Mouse (Mus musculus) intestine, embryonic 14.5 days (tissue): ENCODE data around the gene Zscan29. TPM values are rescaled to one million over a fixed set of nuclear protein-coding genes. Genes with fewer than 3 reads are reported as not detected.
A peak's percentile ranks its signal among the peaks of the same experiment; 100 is the strongest.

Experiments used
- ATAC-seq: fragments of 200-750 bp; cut with Nextera tagmentation; replicated peaks from 2 replicates; pipeline ENCODE4 v1.8.0; 2017; ENCODE audit warnings: low read depth, moderate number of reproducible peaks, moderate TSS enrichment, moderate library complexity; ENCODE audit not compliant: low FRiP score, low TSS enrichment
- DNase-seq: peaks from one replicate; pipeline ENCODE4 v3.0.0-alpha.2; 2018; ENCODE audit warnings: low spot score
- H3K27ac ChIP-seq: fragments of 300-500 bp; sonication (generic); 2 replicates; pipeline ENCODE4 v1.5.1; 2014; ENCODE audit warnings: low read depth, mild to moderate bottlenecking, control low read depth
- H3K27me3 ChIP-seq: fragments of 300-500 bp; sonication (generic); replicated peaks from 2 replicates; pipeline ENCODE4 v1.6.1; 2014; ENCODE audit warnings: low read length, control low read depth; ENCODE audit not compliant: control insufficient read depth, insufficient read depth
- H3K36me3 ChIP-seq: fragments of 300-500 bp; sonication (generic); 2 replicates; pipeline ENCODE4 v1.6.1; 2014; ENCODE audit warnings: low read length, control low read depth; ENCODE audit not compliant: control insufficient read depth, insufficient read depth
- H3K4me1 ChIP-seq: fragments of 300-500 bp; sonication (generic); replicated peaks from 2 replicates; pipeline ENCODE4 v1.6.1; 2014; ENCODE audit warnings: low read length, control low read depth, mixed read lengths; ENCODE audit not compliant: control insufficient read depth, insufficient read depth
- H3K4me2 ChIP-seq: fragments of 300-500 bp; sonication (generic); 2 replicates; pipeline ENCODE4 v1.6.1; 2014; ENCODE audit warnings: low read length
- H3K4me3 ChIP-seq: fragments of 300-500 bp; sonication (generic); 2 replicates; pipeline ENCODE4 v1.5.1; 2014; ENCODE audit warnings: low read depth, low read length, control low read depth, mixed read lengths
- H3K9ac ChIP-seq: fragments of 300-500 bp; sonication (generic); 2 replicates; pipeline ENCODE4 v1.6.1; 2014; ENCODE audit warnings: mild to moderate bottlenecking, low read length
- H3K9me3 ChIP-seq: fragments of 300-500 bp; sonication (generic); 2 replicates; pipeline ENCODE4 v1.6.1; 2016; ENCODE audit warnings: low read length, control low read depth; ENCODE audit not compliant: control insufficient read depth
- WGBS: fragments of 180-500 bp; shearing (Covaris S2); extraction: QIAGEN DNeasy Blood & Tissue Kit; methylation state at CpG from one replicate; pipeline ENCODE4 v1.1.7; 2014; 5-methylcytosine and 5-hydroxymethylcytosine counted together
- polyA plus RNA-seq: library from polyadenylated mRNA; unstranded; fragments of >200 nt; fragmentation: Nextera tagmentation; extraction: Ambion mirVana; gene quantifications from 2 replicates; pipeline ENCODE4 v1.2.1, GENCODE M21; 2014

Gene Zscan29
- polyA plus RNA-seq, 1 experiment from 2014 or later, result 8.7 TPM

DNA sequence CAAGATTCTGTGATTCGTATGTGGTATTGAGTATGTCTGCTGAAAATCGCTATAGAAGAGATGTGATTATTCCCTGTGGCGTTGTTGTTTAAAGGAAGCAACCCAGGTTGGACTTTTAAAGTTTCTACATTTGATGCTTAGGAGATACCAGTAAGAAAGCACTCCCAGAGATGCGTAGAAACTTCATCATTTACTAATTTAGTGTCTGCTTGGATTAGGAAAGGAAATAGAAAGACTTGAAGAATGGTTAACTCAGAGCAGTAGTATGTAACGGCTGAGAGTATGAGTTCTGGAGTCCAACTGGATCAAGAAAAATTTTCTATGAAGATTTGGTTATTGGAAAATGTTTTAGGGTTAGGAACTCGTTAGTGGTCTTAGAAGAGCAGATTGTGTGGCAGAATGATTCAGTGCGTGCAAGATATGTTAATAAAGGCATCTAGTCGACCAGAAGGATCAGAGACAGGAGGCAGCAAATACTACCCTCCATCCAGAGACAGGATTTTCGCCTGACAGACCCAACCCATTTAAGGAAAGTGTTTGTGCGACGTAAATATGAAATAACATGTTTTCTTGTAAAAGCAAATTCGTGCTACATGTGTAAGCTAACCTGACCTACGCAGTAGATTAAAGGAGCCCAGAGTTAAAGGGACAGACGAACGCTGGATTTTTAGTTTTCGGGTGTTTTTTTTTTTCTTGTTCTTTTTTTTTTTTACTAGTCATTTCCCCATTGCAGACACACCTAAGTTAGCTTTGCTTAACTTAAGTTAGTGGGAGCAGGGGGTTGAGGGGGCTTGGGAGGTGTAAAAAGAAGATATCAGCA is 29.5 kb downstream of the Zscan29 start:
- Histone ChIP-seq H3K4me3 (peak overlapping the region; percentile 72), H3K9ac (peak overlapping the region; percentile 89), H3K27ac (peak overlapping the region; percentile 99), H3K9me3 (peaks cover 6% of the 10 kb centered on the region; the same call in 1 of the 2 replicates), H3K27me3 (no peaks in the 10 kb centered on the region), H3K4me1 (peaks cover 19% of the 10 kb centered on the region), H3K4me2 (peak overlapping the region; percentile 82), H3K36me3 (peaks cover 23% of the 10 kb centered on the region)
- 72% methylated on average over 16 of the region's 16 CpGs for WGBS
- ATAC-seq (no peak), DNase-seq (no peak)

DNA sequence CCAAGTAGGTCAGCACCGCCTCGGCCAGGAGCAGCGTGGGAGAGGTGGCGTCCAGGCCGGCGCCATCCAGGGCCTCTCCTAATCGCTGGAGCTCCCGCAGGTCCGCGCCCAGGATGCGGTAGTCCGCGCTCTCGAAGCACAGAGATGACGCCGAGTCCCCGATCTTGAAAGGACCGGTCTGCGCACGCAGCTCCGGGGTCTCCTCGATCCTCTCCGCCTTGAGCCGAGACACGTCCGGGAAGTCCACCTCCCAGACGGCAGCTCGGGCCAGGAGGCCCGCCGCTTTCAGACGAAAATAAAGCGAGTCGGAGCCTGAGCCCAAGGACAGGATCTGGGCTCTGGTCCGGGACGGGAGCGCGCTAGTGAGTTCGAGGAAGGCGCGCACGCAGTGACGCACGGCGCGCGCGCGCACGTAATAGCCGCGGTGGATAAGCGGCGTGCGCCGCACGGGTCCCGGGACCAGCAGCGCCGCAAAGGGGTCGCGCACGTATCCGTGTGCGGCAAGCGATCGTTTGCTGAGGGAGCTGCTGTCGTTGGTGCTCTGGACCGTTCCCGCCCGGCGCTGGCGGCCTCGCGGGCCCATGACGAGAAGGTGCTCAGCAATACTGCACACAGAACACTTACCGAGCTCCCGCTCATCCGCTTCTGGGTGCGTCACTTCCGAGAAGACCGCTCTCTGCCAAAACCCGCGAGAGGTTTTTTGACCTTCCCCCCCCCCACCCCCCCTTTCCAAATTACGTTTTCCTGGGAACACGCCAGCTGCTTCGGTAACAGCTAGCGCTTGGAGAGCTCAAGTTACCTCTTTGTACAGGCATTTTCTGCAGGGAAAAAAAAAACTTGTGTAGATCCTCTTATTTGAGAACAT is 30.7 kb downstream of the Zscan29 start, which contains the start of the genes Adal and Lcmt2:
Adal (plus strand) TSS at position 411 of the 865 bp plus-strand sequence.
Lcmt2 (minus strand) TSS at position 636 of the 865 bp plus-strand sequence.
- Histone ChIP-seq H3K9me3 (peaks cover 6% of the 10 kb centered on the region; the same call in 1 of the 2 replicates), H3K27me3 (no peaks in the 10 kb centered on the region), H3K4me3 (peak within 1 kb of the TSS; percentile 72), H3K27ac (peak within 1 kb of the TSS; percentile 99), H3K9ac (peak within 1 kb of the TSS; percentile 89), H3K4me1 (peaks cover 19% of the 10 kb centered on the region), H3K36me3 (peaks cover 21% of the 10 kb centered on the region), H3K4me2 (peak within 1 kb of the TSS; percentile 82)
- peak; percentile 94 for ATAC-seq
- peak; percentile 96 for DNase-seq
- 1% methylated on average over 87 of the region's 87 CpGs for WGBS

DNA sequence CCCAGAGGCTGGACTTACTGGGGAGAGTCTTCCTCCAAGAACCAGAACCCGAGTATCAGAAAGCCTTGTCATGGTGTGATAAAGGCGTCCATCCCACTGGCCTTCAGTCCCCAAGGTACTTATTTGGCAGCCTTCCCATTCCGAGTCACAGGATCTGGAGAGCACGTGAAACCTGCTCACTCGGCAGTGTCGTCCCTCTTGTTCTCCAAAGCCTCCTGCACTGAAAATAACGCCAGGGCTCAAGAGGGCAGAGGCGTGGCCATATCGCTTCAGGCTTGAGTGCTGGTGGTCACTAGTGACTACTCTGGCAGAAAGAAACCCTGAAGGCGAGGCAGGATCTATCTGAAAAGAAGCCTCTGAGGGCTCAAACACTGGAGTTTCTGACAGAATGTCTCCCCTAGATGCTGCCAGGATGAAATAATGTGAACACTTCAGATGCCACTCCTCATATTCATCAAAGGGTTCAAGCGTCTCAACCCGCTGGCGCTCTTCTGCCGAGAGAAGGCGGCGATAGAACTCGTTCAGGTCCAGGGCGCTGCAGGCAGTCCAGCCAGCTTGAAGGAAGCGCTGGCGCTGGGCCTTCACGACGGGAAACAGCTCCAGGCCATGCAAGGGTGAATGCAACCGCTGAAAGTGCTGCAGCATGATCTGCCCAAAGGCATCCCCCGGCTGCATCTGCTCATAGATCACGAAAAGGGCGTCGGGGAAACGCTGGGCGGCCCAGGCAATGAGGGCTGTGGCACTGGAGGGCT is 31.5 kb downstream of the Zscan29 start:
- ATAC-seq (no peak), DNase-seq (no peak)
- 53% methylated on average over 29 of the region's 29 CpGs for WGBS
- peak overlapping the region; percentile 89 for H3K9ac ChIP-seq
- H3K36me3 ChIP-seq, result peaks cover 14% of the 10 kb centered on the region
- no peaks in the 10 kb centered on the region for H3K27me3 ChIP-seq
- peak overlapping the region; percentile 82 for H3K4me2 ChIP-seq
- H3K27ac ChIP-seq, result peak overlapping the region; percentile 99
- peak overlapping the region; percentile 72 for H3K4me3 ChIP-seq
- H3K9me3 ChIP-seq, result peaks cover 6% of the 10 kb centered on the region; the same call in 1 of the 2 replicates
- H3K4me1 ChIP-seq, result peaks cover 19% of the 10 kb centered on the region

DNA sequence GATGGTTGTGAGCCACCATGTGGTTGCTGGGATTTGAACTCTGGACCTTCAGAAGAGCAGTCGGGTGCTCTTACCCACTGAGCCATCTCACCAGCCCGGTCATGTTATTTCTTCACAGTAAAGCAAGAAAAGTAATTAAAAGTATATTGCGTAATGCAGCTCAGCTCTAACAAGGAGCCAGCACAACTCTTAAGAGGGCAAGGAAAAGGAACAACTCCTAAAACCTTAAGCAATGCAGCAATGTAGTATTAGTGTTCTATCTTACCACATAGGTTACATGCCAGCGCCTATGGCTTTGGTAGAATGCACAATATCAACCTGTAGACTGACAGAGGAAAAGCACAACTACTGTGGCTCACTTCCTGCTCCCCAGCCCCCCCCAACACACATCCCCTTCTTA is 33.6 kb downstream of the Zscan29 start:
- no peak overlapping the region for H3K9ac ChIP-seq
- WGBS, result 98% methylated on average over 4 of the region's 4 CpGs
- peaks cover 19% of the 10 kb centered on the region for H3K4me1 ChIP-seq
- no peak overlapping the region for H3K4me2 ChIP-seq
- no peaks in the 10 kb centered on the region for H3K27me3 ChIP-seq
- H3K9me3 ChIP-seq, result peaks cover 6% of the 10 kb centered on the region; the same call in 1 of the 2 replicates
- H3K27ac ChIP-seq, result no peak overlapping the region
- H3K4me3 ChIP-seq, result no peak overlapping the region
- DNase-seq, result no peak
- peaks cover 10% of the 10 kb centered on the region for H3K36me3 ChIP-seq
- ATAC-seq, result no peak

DNA sequence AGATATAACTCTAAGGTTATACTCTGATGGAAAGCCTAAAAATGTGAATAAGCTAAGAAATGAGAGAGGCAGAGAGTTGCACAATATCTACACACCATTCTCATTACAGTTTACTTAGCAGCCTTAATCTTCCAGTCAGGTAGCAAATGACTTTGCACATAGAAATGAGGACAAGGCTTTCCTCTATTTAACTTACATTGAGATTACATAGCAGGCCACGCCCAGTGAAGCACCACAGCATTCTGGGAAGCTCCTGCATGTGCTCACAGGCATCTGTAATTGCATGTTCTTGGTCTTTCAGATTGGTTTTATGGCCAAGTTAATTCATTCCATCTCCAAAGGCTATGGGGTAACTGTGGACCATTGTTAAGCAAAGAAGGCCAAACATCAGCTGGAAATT is 38.1 kb downstream of the Zscan29 start:
- no peak overlapping the region for H3K4me2 ChIP-seq
- no peak for DNase-seq
- 65% methylated on average over 1 of the region's 1 CpGs for WGBS
- no peak overlapping the region for H3K9ac ChIP-seq
- no peaks in the 10 kb centered on the region for H3K36me3 ChIP-seq
- no peak overlapping the region for H3K4me3 ChIP-seq
- no peak overlapping the region for H3K27ac ChIP-seq
- no peaks in the 10 kb centered on the region for H3K4me1 ChIP-seq
- H3K27me3 ChIP-seq, result no peaks in the 10 kb centered on the region
- no peaks in the 10 kb centered on the region for H3K9me3 ChIP-seq
- no peak for ATAC-seq

DNA sequence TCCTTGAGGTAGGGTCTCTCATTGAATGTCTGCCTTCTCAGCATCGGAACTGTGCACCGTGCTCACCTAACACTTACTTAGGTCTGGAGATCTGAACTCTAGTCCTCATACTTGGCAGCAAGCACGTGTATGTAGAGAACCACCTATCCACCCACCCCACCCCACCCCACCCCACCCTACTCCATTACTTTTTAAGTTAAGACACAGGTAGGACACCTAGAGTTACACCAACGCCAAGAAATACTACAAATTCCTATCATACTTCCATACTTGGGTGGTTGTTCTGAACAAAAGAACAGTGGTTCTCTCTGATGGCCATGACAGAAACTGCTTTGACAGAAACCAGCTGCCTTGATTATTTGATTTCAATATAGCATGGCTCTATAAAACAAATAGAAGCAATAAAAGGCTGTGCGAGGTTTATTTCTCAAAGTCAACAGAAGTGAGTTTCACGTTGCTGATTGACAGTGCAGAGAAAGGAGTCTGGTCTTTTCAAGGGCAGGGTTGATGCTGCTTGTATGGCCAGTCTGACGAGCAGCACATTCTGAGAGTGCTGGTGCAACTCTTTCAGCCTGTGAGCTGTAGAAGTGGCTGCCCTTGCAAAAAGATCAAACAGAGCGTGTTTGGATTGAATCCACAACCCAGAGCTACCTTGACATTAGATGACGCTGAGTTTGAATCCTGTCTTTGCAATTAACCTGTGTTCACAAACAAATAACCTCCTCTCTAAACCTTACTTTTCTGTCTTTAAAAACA is 41.9 kb downstream of the Zscan29 start:
- no peaks in the 10 kb centered on the region for H3K4me1 ChIP-seq
- 53% methylated on average over 9 of the region's 9 CpGs for whole genome bisulfite sequencing

DNA sequence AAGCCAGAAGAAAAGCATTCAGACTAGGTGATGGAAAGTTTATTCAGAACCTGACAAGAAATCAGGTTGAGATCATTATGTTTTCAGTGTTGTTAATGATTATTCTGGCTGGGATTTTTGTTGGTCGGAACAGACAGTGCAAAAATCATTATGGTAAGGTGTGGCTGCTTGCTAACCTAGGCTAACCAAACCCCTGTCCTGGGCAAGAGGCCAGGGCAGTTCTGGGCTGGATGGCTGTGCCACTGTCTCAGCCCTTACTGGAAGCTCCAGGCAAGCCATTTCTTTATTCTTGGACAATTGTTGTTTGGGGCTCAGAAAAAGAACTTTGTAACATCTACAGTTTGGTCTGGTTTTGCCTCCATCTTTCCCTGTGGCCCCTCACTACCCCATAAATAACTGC is 43.4 kb downstream of the Zscan29 start:
- H3K9ac ChIP-seq, result no peak overlapping the region
- no peaks in the 10 kb centered on the region for H3K4me1 ChIP-seq
- ATAC-seq (no peak), DNase-seq (no peak)
- no peaks in the 10 kb centered on the region for H3K9me3 ChIP-seq
- no peak overlapping the region for H3K4me2 ChIP-seq
- 69% methylated on average over 1 of the region's 1 CpGs for WGBS
- no peak overlapping the region for H3K27ac ChIP-seq
- no peaks in the 10 kb centered on the region for H3K27me3 ChIP-seq
- no peak overlapping the region for H3K4me3 ChIP-seq
- no peaks in the 10 kb centered on the region for H3K36me3 ChIP-seq

More for the DNA sequence above, 41.9 kb downstream of the Zscan29 start:
- Histone ChIP-seq H3K4me3 (no peak overlapping the region), H3K27ac (no peak overlapping the region), H3K9me3 (no peaks in the 10 kb centered on the region), H3K9ac (no peak overlapping the region), H3K4me2 (no peak overlapping the region), H3K27me3 (no peaks in the 10 kb centered on the region), H3K36me3 (no peaks in the 10 kb centered on the region)
- ATAC-seq, result no peak
- no peak for DNase-seq
